Mouse (Mus musculus) MEL (cell line): Measurements from ENCODE around the gene Gdf5.
A peak's percentile ranks its signal among the peaks of the same experiment; 100 is the strongest.

Source experiments
- E2F4 ChIP-seq: IDR thresholded peaks from 2 replicates; pipeline ENCODE4 v1.6.1; 2011; ENCODE audit warnings: low read depth, low read length, improper control_type of control experiment, borderline replicate concordance
- HCFC1 ChIP-seq: IDR thresholded peaks from 2 replicates; pipeline ENCODE4 v1.6.1; 2012; ENCODE audit warnings: low read depth, mild to moderate bottlenecking, inconsistent platforms, low read length, improper control_type of control experiment, moderate library complexity
- ZMIZ1 ChIP-seq: IDR thresholded peaks from 2 replicates; pipeline ENCODE4 v1.6.1; 2012; ENCODE audit warnings: low read depth, mild to moderate bottlenecking, inconsistent platforms, low read length, improper control_type of control experiment, moderate library complexity

GRCm38 (mm10) chr2:155989085-155989484 lies 43.9 kb upstream of the Gdf5 start:
- TF ChIP-seq HCFC1 (peak; percentile 52), ZMIZ1 (peak; percentile 65; the same call in 1 of the 2 replicates), E2F4 (no peak)
